Mouse (Mus musculus) layer of hippocampus, adult 18-20 months (tissue): ENCODE results near the gene Efcab5. TPM values are rescaled to one million over a fixed set of nuclear protein-coding genes. Genes with fewer than 3 reads are reported as not detected.
"Not testable (repeated sequence)": the region's sequence is repeated elsewhere in the genome, so short reads cannot be mapped to it uniquely, and the experiment has no call there.

Experiments used
- DNase-seq, 2 experiments: peaks; one replicate each; pipeline ENCODE4 v3.0.0; 2022; ENCODE audit warnings: low spot score in 2 of 2
- total RNA-seq, 2 experiments: library from RNA; stranded (reverse); gene quantifications; 2 replicates each; pipeline ENCODE4 v1.2.3; 2021

Gene Efcab5
- total RNA-seq, 2 experiments from 2014 or later, result 3.7 to 4.2 TPM

- DNase-seq, result no peak
These were observed 90.3 kb downstream of the Efcab5 start for GRCm38 (mm10) chr11:77098332-77098972.

- no peak for DNase-seq
These were observed 91.8 kb downstream of the Efcab5 start for GRCm38 (mm10) chr11:77096991-77097390.

- DNase-seq, result no peak
These were observed 92.2 kb downstream of the Efcab5 start for GRCm38 (mm10) chr11:77096581-77096980.

GRCm38 (mm10) chr11:77095206-77095605 lies 93.6 kb downstream of the Efcab5 start:
- no peak for DNase-seq

- DNase-seq, result peak in 1 of 2 experiments; percentile 44
These were observed 94.6 kb downstream of the Efcab5 start for GRCm38 (mm10) chr11:77094136-77094535.

- DNase-seq, result peak in 1 of 2 experiments; percentile 18
These were observed 95.6 kb downstream of the Efcab5 start for GRCm38 (mm10) chr11:77093208-77093607.

- DNase-seq, result no peak
These were observed 99.6 kb downstream of the Efcab5 start for GRCm38 (mm10) chr11:77089162-77089561.

- DNase-seq, result no peak
These were observed 101.8 kb downstream of the Efcab5 start for GRCm38 (mm10) chr11:77087004-77087403.

- DNase-seq, result no peak
These were observed 104.6 kb downstream of the Efcab5 start for GRCm38 (mm10) chr11:77084001-77084682.

GRCm38 (mm10) chr11:77079361-77079760 lies 109.4 kb downstream of the Efcab5 start:
- no peak for DNase-seq

- DNase-seq, result peak; percentile 91 to 95
These were observed 110.3 kb downstream of the Efcab5 start, which contains the start of gene Nsrp1 for GRCm38 (mm10) chr11:77078273-77079134. TSS of gene Nsrp1 (minus strand) at chr11:77078435.

- no peak for DNase-seq
These were observed 111.0 kb downstream of the Efcab5 start for GRCm38 (mm10) chr11:77077792-77078191.

GRCm38 (mm10) chr11:77077331-77077730 lies 111.4 kb downstream of the Efcab5 start:
- not testable (repeated sequence) for DNase-seq

- peak in 1 of 2 experiments; percentile 13 for DNase-seq
These were observed 118.0 kb downstream of the Efcab5 start for GRCm38 (mm10) chr11:77070721-77071120.

- no peak for DNase-seq
These were observed 119.9 kb downstream of the Efcab5 start for GRCm38 (mm10) chr11:77068825-77069224.

GRCm38 (mm10) chr11:77063406-77063805 lies 125.4 kb downstream of the Efcab5 start:
- DNase-seq, result no peak

GRCm38 (mm10) chr11:77061951-77062350 lies 126.8 kb downstream of the Efcab5 start:
- no peak for DNase-seq

GRCm38 (mm10) chr11:77042816-77043215 lies 146.0 kb downstream of the Efcab5 start:
- DNase-seq, result no peak

- no peak for DNase-seq
These were observed 146.9 kb downstream of the Efcab5 start for GRCm38 (mm10) chr11:77041891-77042290.
